Mouse (Mus musculus): ENCODE results near the gene Ufd1.

DNA sequence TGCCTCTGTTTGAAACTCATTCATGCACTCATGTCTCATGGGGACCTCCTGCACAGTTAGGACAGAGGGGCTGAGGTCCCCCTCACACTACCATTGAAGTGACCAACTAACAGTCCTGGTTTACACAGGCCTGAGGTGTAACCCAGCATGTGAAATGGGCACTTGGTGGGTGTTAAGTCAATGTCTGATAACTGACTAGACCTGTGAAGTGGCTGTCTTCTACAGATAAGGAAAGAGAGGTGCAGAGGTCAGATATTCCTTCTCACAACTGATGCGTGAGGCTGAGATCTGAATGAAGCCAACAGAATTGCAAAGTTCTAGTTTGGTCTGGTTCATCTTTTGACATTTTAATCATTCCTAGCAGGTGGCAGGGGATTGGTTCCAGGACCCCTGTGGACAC lies 26.1 kb upstream of the Ufd1 start:
- TF ChIP-seq CTCF (IDR thresholded peaks at IDR 0.05; ENCODE audit: control insufficient read depth, insufficient read depth, insufficient read length) (no peak), CEBPB (IDR thresholded peaks at IDR 0.05; ENCODE audit: low read depth) (no peak), MYOG (IDR thresholded peaks at IDR 0.05; ENCODE audit: control insufficient read depth, extremely low read depth, insufficient read length) (no peak), USF1 (IDR thresholded peaks at IDR 0.05; ENCODE audit: low read depth) (no peak), MYOD1 (IDR thresholded peaks at IDR 0.05; ENCODE audit: control insufficient read depth, insufficient read length, low read depth) (no peak), FOSL1 (IDR thresholded peaks at IDR 0.05; ENCODE audit: insufficient read depth, low read length, poor library complexity, severe bottlenecking) (no peak), MAX (IDR thresholded peaks at IDR 0.05) (no peak)
